Mouse (Mus musculus): ENCODE measurements at regions not wholly inside any gene's neighbourhood (a gene's known extent, or its start where the extent isn't known, plus 50 kb on each side); places are given as distances from the start of the nearest gene placed in this dataset.

- no peak for DNase-seq
Measured at GRCm38 (mm10) chr3:52413187-52413746, 145.1 kb downstream of the Foxo1 start.

- no peak for DNase-seq
Measured at GRCm38 (mm10) chr3:52411356-52411755, 143.2 kb downstream of the Foxo1 start.

DNA sequence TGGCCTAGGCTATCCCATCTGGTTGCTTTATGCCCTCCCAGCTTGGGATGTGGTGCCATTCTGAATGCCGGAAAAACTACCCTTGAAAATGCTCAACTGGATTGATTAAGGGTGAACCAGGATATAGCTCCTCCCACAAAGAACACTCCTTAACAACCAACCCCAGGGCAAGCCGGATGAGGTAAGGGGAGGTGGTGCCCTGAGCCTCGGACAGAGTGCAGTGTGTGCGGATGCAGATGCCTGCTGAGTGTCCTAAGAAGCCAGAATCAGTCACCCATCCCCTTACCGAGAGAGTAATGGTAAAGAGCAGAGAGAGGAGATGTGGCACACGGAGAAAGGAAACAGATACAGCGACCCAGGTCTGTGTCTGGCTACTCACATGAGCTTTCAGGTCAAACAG is 141.3 kb downstream of the Foxo1 start:
- DNase-seq, result no peak

DNA sequence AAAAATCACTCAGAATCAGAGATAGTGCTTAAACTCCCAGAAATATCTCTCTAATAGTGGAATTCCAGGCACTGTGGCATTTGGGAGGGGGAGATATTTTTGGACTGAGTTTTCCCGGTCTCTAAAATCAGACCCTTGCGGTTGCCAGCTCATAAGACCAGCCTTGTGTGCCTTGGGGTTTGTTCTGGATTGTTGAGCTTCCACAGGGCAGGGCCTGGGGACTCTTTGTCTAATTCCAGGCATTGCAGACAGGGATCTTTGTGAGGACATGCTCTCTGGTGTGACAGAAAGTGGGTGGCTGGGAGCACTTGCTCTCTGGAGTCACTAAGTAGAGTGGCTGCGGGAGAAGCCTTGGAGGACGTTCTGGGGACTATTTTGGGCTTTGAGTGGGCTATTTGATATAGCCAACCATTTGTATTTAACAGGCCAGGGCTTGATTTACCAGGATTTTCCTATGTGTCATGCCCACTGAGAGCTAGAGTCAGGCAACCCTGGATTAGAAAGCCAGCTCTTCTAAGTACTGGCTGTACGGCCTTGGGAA is 138.7 kb downstream of the Foxo1 start:
- no peak for DNase-seq

- DNase-seq, result no peak
Measured at GRCm38 (mm10) chr3:52404636-52405035, 136.5 kb downstream of the Foxo1 start.

DNA sequence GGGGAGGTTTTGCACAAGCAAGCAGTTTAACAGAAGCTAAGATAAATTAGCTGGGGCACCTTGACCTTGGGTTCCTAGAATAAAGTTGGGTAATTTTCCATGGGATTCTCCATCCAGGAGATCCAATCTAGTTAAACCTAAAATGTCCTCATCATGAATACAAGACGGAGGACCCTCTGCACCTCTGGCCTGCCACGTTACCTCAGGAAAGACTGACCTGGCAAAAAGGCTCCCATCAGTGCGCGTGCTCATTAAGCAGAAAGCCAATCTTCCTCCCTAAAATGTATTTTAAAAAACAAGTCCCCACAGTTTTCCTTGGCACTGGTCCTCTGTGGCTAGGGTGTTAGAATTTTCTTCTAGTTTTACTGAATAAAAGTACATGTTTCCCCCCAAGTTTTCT is 134.9 kb downstream of the Foxo1 start:
- no peak for DNase-seq
